ENCODE assay signal across 8 mouse cellular contexts in genomic region chr7:80628708-80629183, GRCm38 (mm10). TPM values are rescaled to one million over a fixed set of nuclear protein-coding genes. Genes with fewer than 3 reads are reported as not detected.
DNase-seq lines count a peak whose midpoint lies in the region; ATAC-seq and TF ChIP-seq lines count a peak whose summit lies in the region.

No protein-coding gene starts in this region.

- no peak for TF ChIP-seq POLR2A in brain, embryonic 14.5 days (IDR thresholded peaks at IDR 0.05; ENCODE audit: borderline replicate concordance, extremely low read depth, insufficient read depth, insufficient read length, poor library complexity, severe bottlenecking)

- no peak for TF ChIP-seq CTCF in brain, embryonic 14.5 days (IDR thresholded peaks at IDR 0.05; ENCODE audit: borderline replicate concordance, extremely low read depth, insufficient read depth, insufficient read length)

- peak; percentile 48 for DNase-seq in right cerebral cortex, adult 18-20 months
- no peak for DNase-seq in right cerebral cortex, postnatal 4 days
- peak; percentile 80 for DNase-seq in brain, embryonic 14.5 days (ENCODE audit: low read depth)
- DNase-seq in gastrocnemius, adult 18-20 months (ENCODE audit: low spot score), result peak; percentile 64
- DNase-seq in kidney, adult 11 months, result peak; percentile 62
- DNase-seq in monocyte, adult 2 months (ENCODE audit: low read depth in 1 of 2, low spot score in 2 of 2), result peak; percentile 38 to 48
- DNase-seq in thymus, postnatal 25 days, result peak; percentile 80

- H3K27ac ChIP-seq in limb, embryonic 13.5 days, result peak overlapping the region; percentile 48; the same call in 1 of the 2 replicates

- ATAC-seq in limb, embryonic 13.5 days (ENCODE audit: low FRiP score, low read depth), result no peak; the same call in 1 of the 2 replicates

- H3K4me2 ChIP-seq in limb, embryonic 13.5 days (replicated peaks), result 0 out of 2 replicates have a peak overlapping the region, but pooled peaks have one; percentile 7

- H3K9me3 ChIP-seq in limb, embryonic 13.5 days, result no peaks in the 10 kb centered on the region

- peak overlapping the region; percentile 56; the same call in 1 of the 2 replicates for H3K9ac ChIP-seq in limb, embryonic 13.5 days

- 26% methylated on average over 8 of the region's 8 CpGs for WGBS in limb, embryonic 13.5 days

- H3K27me3 ChIP-seq in limb, embryonic 13.5 days, result no peaks in the 10 kb centered on the region

- H3K4me3 ChIP-seq in limb, embryonic 13.5 days, result no peak overlapping the region

- peaks cover 22% of the 10 kb centered on the region for H3K36me3 ChIP-seq in limb, embryonic 13.5 days

- peaks cover 31% of the 10 kb centered on the region for H3K4me1 ChIP-seq in limb, embryonic 13.5 days

RNA-seq across cellular contexts. Expression of gene Crtc3, which starts 59.9 kb away (rescaled TPM):
- 13.0 and 18.1 TPM in 2 replicates for polyA plus RNA-seq in brain, embryonic 14.5 days (2012; rRNA removed)
- total RNA-seq in gastrocnemius, adult 18-20 months (2021), result 10 to 100 TPM; 12.5 to 13.1 TPM
- 23.9 and 24.5 TPM in 2 replicates for polyA plus RNA-seq in limb, embryonic 13.5 days (2015; fragmentation: Nextera tagmentation; extraction: Ambion mirVana)
